Mouse (Mus musculus) hematopoietic stem cell, adult 5-6 weeks (primary cell): ENCODE data around the gene Ppih. TPM values are rescaled to one million over a fixed set of nuclear protein-coding genes. Genes with fewer than 3 reads are reported as not detected.

Experiments
- ATAC-seq, 2 experiments: fragments of 125-278 bp in 1 of 2; replicated peaks in 1 of 2; 2 replicates each; pipeline ENCODE4 v1.8.0; 2016 to 2017; ENCODE audit warnings: inconsistent platforms in 2 of 2, mild to moderate bottlenecking in 2 of 2, moderate number of reproducible peaks in 2 of 2, low read depth in 1 of 2, moderate TSS enrichment in 1 of 2; ENCODE audit not compliant: low FRiP score in 2 of 2, poor library complexity in 2 of 2, severe bottlenecking in 2 of 2, insufficient read depth in 1 of 2, low TSS enrichment in 1 of 2
- total RNA-seq: library from RNA; stranded (forward); fragments of 172-1452, 232-1000 nt; gene quantifications from 2 replicates; pipeline ENCODE4 v1.2.3, GENCODE M21; 2017

The Ppih gene
- total RNA-seq, 1 experiment from 2014 or later: 75.5 TPM

GRCm38 (mm10) chr4:119254012-119254618 is 66.2 kb downstream of the Ppih start:
- no peak for ATAC-seq

- ATAC-seq: no peak
These were observed 68.1 kb downstream of the Ppih start for GRCm38 (mm10) chr4:119252025-119252808.

Other genes with a start within 250 kb of the Ppih start
- 12.4 and 23.3 TPM in 2 replicates for gene Slc2a1, start 211.8 kb downstream of the Ppih start, total RNA-seq
- gene Zfp691, start 146.4 kb downstream of the Ppih start, total RNA-seq: 3.4 and 7.7 TPM in 2 replicates
- 4.3 and 38.1 TPM in 2 replicates for gene Ermap, start 130.5 kb downstream of the Ppih start, total RNA-seq
- gene Svbp, start 125.2 kb downstream of the Ppih start, total RNA-seq: 219 and 373 TPM in 2 replicates
- gene Tmem269, start 102.3 kb downstream of the Ppih start, total RNA-seq: 0.69 and 0.94 TPM in 2 replicates
- 6.4 and 11.9 TPM in 2 replicates for gene AU022252, start 87.8 kb downstream of the Ppih start, total RNA-seq
- 5.1 and 6.4 TPM in 2 replicates for gene P3h1, start 87.6 kb downstream of the Ppih start, total RNA-seq
- not detected in 2 replicates for gene Cldn19, start 65.1 kb downstream of the Ppih start, total RNA-seq
- 798 and 983 TPM in 2 replicates for gene Ybx1, start 25.9 kb downstream of the Ppih start, total RNA-seq
- 6.6 and 8.5 TPM in 2 replicates for gene Ccdc30, start 95.0 kb upstream of the Ppih start, total RNA-seq
- gene Ppcs, start 101.9 kb upstream of the Ppih start, total RNA-seq: 11.7 and 11.9 TPM in 2 replicates
- 0.35 and 1.4 TPM in 2 replicates for gene Zmynd12, start 102.3 kb upstream of the Ppih start, total RNA-seq
- not detected in 2 replicates for gene Rimkla, start 172.1 kb upstream of the Ppih start, total RNA-seq
- gene Foxj3, start 216.5 kb upstream of the Ppih start, total RNA-seq: 31.3 and 45.0 TPM in 2 replicates
- 2.9 and 9.8 TPM in 2 replicates for gene Frg2f1, start 219.0 kb upstream of the Ppih start, total RNA-seq